Mouse (Mus musculus) ES-Bruce4 (cell line): ENCODE results near the gene Fam114a1.

Source experiments
- CTCF ChIP-seq: IDR thresholded peaks from one replicate; pipeline ENCODE4 v1.8.1; 2011; ENCODE audit warnings: low read depth, low read length
- POLR2A ChIP-seq: IDR thresholded peaks from one replicate; pipeline ENCODE4 v1.8.1; 2011; ENCODE audit warnings: low read length; ENCODE audit not compliant: insufficient read depth

GRCm38 (mm10) chr5:65081836-65082235 lies 112.0 kb downstream of the Fam114a1 start:
- TF ChIP-seq POLR2A (no peak), CTCF (no peak)
